Mouse (Mus musculus) ES-E14 (cell line): ENCODE data around the gene Kcnd3.

Source experiments
- CHD2 ChIP-seq: IDR thresholded peaks from 2 replicates; pipeline ENCODE4 v1.6.1; 2014; ENCODE audit warnings: mild to moderate bottlenecking, low read depth, low read length, inconsistent platforms
- HCFC1 ChIP-seq: IDR thresholded peaks from 2 replicates; pipeline ENCODE4 v1.6.1; 2012; ENCODE audit warnings: low read length, inconsistent platforms, borderline replicate concordance; ENCODE audit not compliant: insufficient read depth
- MAFK ChIP-seq: IDR thresholded peaks from 2 replicates; pipeline ENCODE4 v1.6.1; 2014; ENCODE audit warnings: mild to moderate bottlenecking, low read depth, low read length, inconsistent platforms; ENCODE audit not compliant: insufficient read depth
- ZC3H11A ChIP-seq: IDR thresholded peaks from 2 replicates; pipeline ENCODE4 v1.6.1; 2012; ENCODE audit warnings: low read depth, mild to moderate bottlenecking, inconsistent platforms, low read length, borderline replicate concordance
- ZNF384 ChIP-seq: IDR thresholded peaks from 2 replicates; pipeline ENCODE4 v1.6.1; 2012; ENCODE audit warnings: low read depth, low read length, inconsistent platforms

DNA sequence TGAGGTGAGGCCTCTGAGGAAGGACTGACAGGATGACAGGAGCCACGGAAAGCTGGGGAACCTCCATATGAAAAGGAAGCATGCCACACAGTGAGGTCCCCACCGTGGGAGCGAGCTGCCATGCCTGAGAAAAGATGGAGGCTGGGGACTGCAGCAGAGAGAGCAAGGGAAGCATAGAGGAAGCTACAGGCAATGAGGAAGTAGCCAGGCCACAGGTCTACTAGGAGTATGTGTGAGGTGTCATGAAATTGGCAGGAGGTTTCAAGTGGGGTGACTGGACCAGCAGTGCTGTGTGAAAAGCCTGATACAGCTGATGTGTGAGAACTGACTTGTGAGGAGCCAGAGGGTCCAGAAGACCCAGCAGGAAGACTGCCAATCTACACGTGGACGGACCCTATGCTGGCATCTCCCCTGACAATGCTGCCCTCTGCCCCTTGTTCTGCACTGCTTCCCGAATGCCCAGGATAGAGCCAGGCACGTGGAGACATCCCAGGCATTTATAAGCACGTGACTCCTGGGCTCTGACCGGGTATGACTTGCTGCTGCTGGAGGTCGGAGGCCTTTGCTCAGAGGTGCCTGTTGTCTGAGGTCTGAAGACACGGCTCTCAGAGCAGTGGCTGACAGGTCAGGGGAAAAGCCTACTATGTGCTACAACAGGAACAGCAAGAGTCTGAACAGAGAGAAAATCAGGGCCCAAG lies 96.1 kb downstream of the Kcnd3 start:
- TF ChIP-seq MAFK (no peak), CHD2 (no peak), ZNF384 (no peak), ZC3H11A (no peak), HCFC1 (no peak)
